Mouse (Mus musculus) inflammation-experienced regulatory T-cells, adult 16 weeks (primary cell): ENCODE results near the gene Ptpra. TPM values are rescaled to one million over a fixed set of nuclear protein-coding genes. Genes with fewer than 3 reads are reported as not detected.

ENCODE experiments used
- polyA plus RNA-seq: library from polyadenylated mRNA; unstranded; fragments of 100-300 nt; shearing (Covaris generic); gene quantifications from one replicate; pipeline ENCODE4 v1.2.1, GENCODE M21; 2017

The Ptpra gene
- 29.2 TPM for polyA plus RNA-seq

GRCm38 (mm10) chr2:130449794-130450433 lies at the start of gene Ptpra:
Ptpra (plus strand) TSS chr2:130450278.

GRCm38 (mm10) chr2:130404939-130405338 lies 45.1 kb upstream of the Ptpra start, which contains the start of the genes Gm28372 and 1700020A23Rik:
Gm28372 (plus strand) TSS chr2:130405239.
1700020A23Rik (plus strand) TSS chr2:130405259.

GRCm38 (mm10) chr2:130406178-130406577 lies 43.9 kb upstream of the Ptpra start, which contains the start of gene Tmem239:
Tmem239 (plus strand) TSS chr2:130406478.

GRCm38 (mm10) chr2:130424126-130424853 lies 25.8 kb upstream of the Ptpra start, which contains the start of the genes Vps16 and Pced1a:
Vps16 (plus strand) TSS chr2:130424339.
Pced1a (minus strand) TSS chr2:130424701.

GRCm38 (mm10) chr2:130563212-130564055 lies 113.4 kb downstream of the Ptpra start, which contains the start of gene Mrps26:
Mrps26 (plus strand) TSS chr2:130563742.

GRCm38 (mm10) chr2:130575873-130576272 lies 125.8 kb downstream of the Ptpra start, which contains the start of gene Oxt:
Oxt (plus strand) TSS chr2:130576173.

GRCm38 (mm10) chr2:130582552-130582951 lies 132.5 kb downstream of the Ptpra start, which contains the start of gene Avp:
Avp (minus strand) TSS chr2:130582554.

Other genes with a start within 250 kb of the Ptpra start
- 299 TPM for gene Nop56, start 175.8 kb upstream of the Ptpra start, polyA plus RNA-seq
- gene Idh3b, start 165.7 kb upstream of the Ptpra start, polyA plus RNA-seq: 198 TPM
- gene Ebf4, start 155.1 kb upstream of the Ptpra start, polyA plus RNA-seq: not detected
- gene Cpxm1, start 52.7 kb upstream of the Ptpra start, polyA plus RNA-seq: 0.46 TPM
- not detected for gene Gm28372, start 45.0 kb upstream of the Ptpra start, polyA plus RNA-seq
- gene 1700020A23Rik, start 45.0 kb upstream of the Ptpra start, polyA plus RNA-seq: not detected
- not detected for gene Tmem239, start 43.8 kb upstream of the Ptpra start, polyA plus RNA-seq
- gene Vps16, start 25.9 kb upstream of the Ptpra start, polyA plus RNA-seq: 296 TPM
- gene Pced1a, start 25.6 kb upstream of the Ptpra start, polyA plus RNA-seq: 22.0 TPM
- gene Mrps26, start 113.5 kb downstream of the Ptpra start, polyA plus RNA-seq: 59.1 TPM
- gene Oxt, start 125.9 kb downstream of the Ptpra start, polyA plus RNA-seq: not detected
- not detected for gene Avp, start 132.3 kb downstream of the Ptpra start, polyA plus RNA-seq
- 22.3 TPM for gene Fastkd5, start 179.7 kb downstream of the Ptpra start, polyA plus RNA-seq
- gene Ubox5, start 179.8 kb downstream of the Ptpra start, polyA plus RNA-seq: 16.5 TPM
- gene Lzts3, start 192.5 kb downstream of the Ptpra start, polyA plus RNA-seq: 0.72 TPM
- 183 TPM for gene Ddrgk1, start 214.4 kb downstream of the Ptpra start, polyA plus RNA-seq
- 51.7 TPM for gene Itpa, start 217.3 kb downstream of the Ptpra start, polyA plus RNA-seq
- 0.27 TPM for gene Slc4a11, start 247.2 kb downstream of the Ptpra start, polyA plus RNA-seq